Mouse (Mus musculus) midbrain, embryonic 14.5 days (tissue): Measurements from ENCODE around the gene Smcr8. TPM values are rescaled to one million over a fixed set of nuclear protein-coding genes. Genes with fewer than 3 reads are reported as not detected.
A peak's percentile ranks its signal among the peaks of the same experiment; 100 is the strongest.

Experiments used
- ATAC-seq: fragments of 200-750 bp; cut with Nextera tagmentation; 2 replicates; pipeline ENCODE4 v1.8.0; 2017; ENCODE audit warnings: moderate number of reproducible peaks, moderate library complexity; ENCODE audit not compliant: low FRiP score, low TSS enrichment
- DNase-seq: peaks from one replicate; pipeline ENCODE4 v3.0.0-alpha.2; 2015
- H3K27ac ChIP-seq: fragments of 300-500 bp; sonication (generic); replicated peaks from 2 replicates; pipeline ENCODE4 v1.5.1; 2014; ENCODE audit warnings: mild to moderate bottlenecking, low read depth, low read length, moderate library complexity
- H3K27me3 ChIP-seq: fragments of 300-500 bp; sonication (generic); 2 replicates; pipeline ENCODE4 v1.6.1; 2014; ENCODE audit warnings: low read length, control low read depth, mixed read lengths; ENCODE audit not compliant: control insufficient read depth, insufficient read depth
- H3K36me3 ChIP-seq: fragments of 300-500 bp; sonication (generic); 2 replicates; pipeline ENCODE4 v1.6.1; 2014; ENCODE audit warnings: low read length, control low read depth; ENCODE audit not compliant: control insufficient read depth, insufficient read depth
- H3K4me1 ChIP-seq: fragments of 300-500 bp; sonication (generic); 2 replicates; pipeline ENCODE4 v1.6.1; 2014; ENCODE audit warnings: mild to moderate bottlenecking, antibody characterized with exemption, low read length, control low read depth; ENCODE audit not compliant: control insufficient read depth, insufficient read depth
- H3K4me2 ChIP-seq: fragments of 300-500 bp; sonication (generic); 2 replicates; pipeline ENCODE4 v1.6.1; 2014; ENCODE audit warnings: mild to moderate bottlenecking, low read length, moderate library complexity
- H3K4me3 ChIP-seq: fragments of 300-500 bp; sonication (generic); replicated peaks from 2 replicates; pipeline ENCODE4 v1.5.1; 2014; ENCODE audit warnings: low read depth, low read length
- H3K9ac ChIP-seq: fragments of 300-500 bp; sonication (generic); replicated peaks from 2 replicates; pipeline ENCODE4 v1.6.1; 2014; ENCODE audit warnings: mild to moderate bottlenecking, low read length, moderate library complexity
- H3K9me3 ChIP-seq: fragments of 300-500 bp; sonication (generic); 2 replicates; pipeline ENCODE4 v1.6.1; 2016; ENCODE audit warnings: low read length, control low read depth, mixed read lengths; ENCODE audit not compliant: control insufficient read depth
- WGBS: fragments of 180-500 bp; shearing (Covaris S2); extraction: QIAGEN DNeasy Blood & Tissue Kit; methylation state at CpG from one replicate; pipeline ENCODE4 v1.1.7; 2014; 5-methylcytosine and 5-hydroxymethylcytosine counted together
- polyA plus RNA-seq: library from polyadenylated mRNA; unstranded; fragments of >200 nt; fragmentation: Nextera tagmentation; extraction: Ambion mirVana; gene quantifications from 2 replicates; pipeline ENCODE4 v1.2.1, GENCODE M21; 2014

The Smcr8 gene
- polyA plus RNA-seq, 1 experiment from 2014 or later = 9.4 TPM

GRCm38 (mm10) chr11:60774841-60775240 is 2.5 kb upstream of the Smcr8 start:
- H3K4me2 ChIP-seq = 0 out of 2 replicates have a peak overlapping the region, but pooled peaks have one; percentile 88
- WGBS = 93% methylated on average over 1 of the region's 1 CpGs

GRCm38 (mm10) chr11:60775578-60775977 is 1.7 kb upstream of the Smcr8 start:
- no peak overlapping the region for H3K4me3 ChIP-seq
- H3K4me1 ChIP-seq = peaks cover 42% of the 10 kb centered on the region
- H3K4me2 ChIP-seq = peak overlapping the region; percentile 88
- H3K27me3 ChIP-seq = no peaks in the 10 kb centered on the region
- peaks cover 19% of the 10 kb centered on the region for H3K36me3 ChIP-seq
- no peaks in the 10 kb centered on the region for H3K9me3 ChIP-seq
- no peak for DNase-seq
- no peak overlapping the region for H3K27ac ChIP-seq
- peak overlapping the region; percentile 1; the same call in 1 of the 2 replicates for H3K9ac ChIP-seq
- 54% methylated on average over 6 of the region's 6 CpGs for WGBS
- no peak for ATAC-seq

More at GRCm38 (mm10) chr11:60774841-60775240, 2.5 kb upstream of the Smcr8 start:
- no peak overlapping the region for H3K9ac ChIP-seq
- ATAC-seq = no peak
- no peaks in the 10 kb centered on the region for H3K27me3 ChIP-seq
- peaks cover 11% of the 10 kb centered on the region for H3K36me3 ChIP-seq
- peaks cover 35% of the 10 kb centered on the region for H3K4me1 ChIP-seq
- DNase-seq = no peak
- H3K9me3 ChIP-seq = no peaks in the 10 kb centered on the region
- no peak overlapping the region for H3K27ac ChIP-seq
- no peak overlapping the region for H3K4me3 ChIP-seq

- Histone ChIP-seq H3K4me1 (peaks cover 49% of the 10 kb centered on the region), H3K4me3 (peak overlapping the region; percentile 69), H3K27me3 (no peaks in the 10 kb centered on the region), H3K4me2 (peak overlapping the region; percentile 88), H3K9ac (peak overlapping the region; percentile 70), H3K27ac (no peak overlapping the region), H3K9me3 (no peaks in the 10 kb centered on the region), H3K36me3 (peaks cover 19% of the 10 kb centered on the region)
- 7% methylated on average over 17 of the region's 17 CpGs for WGBS
- DNase-seq (no peak), ATAC-seq (no peak)
Observed at GRCm38 (mm10) chr11:60776107-60776828, 1.1 kb upstream of the Smcr8 start.

- 24% methylated on average over 16 of the region's 16 CpGs for WGBS
- H3K4me2 ChIP-seq = peak overlapping the region; percentile 88
- H3K36me3 ChIP-seq = peaks cover 20% of the 10 kb centered on the region
- DNase-seq (no peak), ATAC-seq (no peak)
- no peaks in the 10 kb centered on the region for H3K27me3 ChIP-seq
- H3K9ac ChIP-seq = peak overlapping the region; percentile 70
- no peaks in the 10 kb centered on the region for H3K9me3 ChIP-seq
- H3K4me3 ChIP-seq = peak overlapping the region; percentile 69
- H3K27ac ChIP-seq = peak overlapping the region; percentile 55
- peaks cover 62% of the 10 kb centered on the region for H3K4me1 ChIP-seq
Observed at GRCm38 (mm10) chr11:60777801-60778370, 562 bp downstream of the Smcr8 start.

- H3K36me3 ChIP-seq = peaks cover 35% of the 10 kb centered on the region
- no peak overlapping the region for H3K27ac ChIP-seq
- 0 out of 2 replicates have a peak overlapping the region, but pooled peaks have one; percentile 40 for H3K9ac ChIP-seq
- WGBS = 93% methylated on average over 10 of the region's 10 CpGs
- DNase-seq (no peak), ATAC-seq (no peak)
- H3K4me2 ChIP-seq = peak overlapping the region; percentile 45
- H3K9me3 ChIP-seq = no peaks in the 10 kb centered on the region
- no peaks in the 10 kb centered on the region for H3K27me3 ChIP-seq
- H3K4me1 ChIP-seq = peaks cover 62% of the 10 kb centered on the region
- H3K4me3 ChIP-seq = peak overlapping the region; percentile 12; the same call in 1 of the 2 replicates
Observed at GRCm38 (mm10) chr11:60779673-60780189, 2.4 kb downstream of the Smcr8 start.

- Histone ChIP-seq H3K4me1 (peaks cover 32% of the 10 kb centered on the region), H3K9me3 (no peaks in the 10 kb centered on the region), H3K4me3 (no peak overlapping the region), H3K9ac (no peak overlapping the region), H3K27ac (no peak overlapping the region), H3K27me3 (no peaks in the 10 kb centered on the region), H3K36me3 (peaks cover 71% of the 10 kb centered on the region), H3K4me2 (no peak overlapping the region)
- WGBS = 93% methylated on average over 8 of the region's 8 CpGs
- ATAC-seq = no peak
- no peak for DNase-seq
Observed at GRCm38 (mm10) chr11:60784179-60784922, 7.0 kb downstream of the Smcr8 start.

- Histone ChIP-seq H3K9ac (no peak overlapping the region), H3K36me3 (peaks cover 71% of the 10 kb centered on the region), H3K27ac (no peak overlapping the region), H3K4me3 (no peak overlapping the region), H3K9me3 (no peaks in the 10 kb centered on the region), H3K4me1 (no peaks in the 10 kb centered on the region), H3K27me3 (no peaks in the 10 kb centered on the region), H3K4me2 (no peak overlapping the region)
- DNase-seq (no peak), ATAC-seq (no peak)
- 53% methylated on average over 1 of the region's 1 CpGs for WGBS
Observed at GRCm38 (mm10) chr11:60787595-60787994, 10.3 kb downstream of the Smcr8 start.

- Histone ChIP-seq H3K9ac (no peak overlapping the region), H3K4me3 (no peak overlapping the region), H3K4me2 (no peak overlapping the region), H3K27ac (no peak overlapping the region), H3K36me3 (peaks cover 52% of the 10 kb centered on the region), H3K27me3 (no peaks in the 10 kb centered on the region), H3K9me3 (no peaks in the 10 kb centered on the region), H3K4me1 (no peaks in the 10 kb centered on the region)
- ATAC-seq = no peak
- WGBS = 84% methylated on average over 2 of the region's 2 CpGs
- no peak for DNase-seq
Observed at GRCm38 (mm10) chr11:60790472-60790871, 13.1 kb downstream of the Smcr8 start.
